Mouse (Mus musculus) cerebellum, adult 2 months (tissue): ENCODE measurements at regions not wholly inside any gene's neighbourhood (a gene's known extent, or its start where the extent isn't known, plus 50 kb on each side); places are given as distances from the start of the nearest gene placed in this dataset.

ENCODE experiments used
- DNase-seq, 2 experiments: peaks; one replicate each; pipeline ENCODE4 v3.0.0; 2021
- H3K27ac ChIP-seq: fragments of 200-500 bp; 2 replicates; pipeline ENCODE4 v1.5.1; 2012; ENCODE audit warnings: low read length, control low read depth, inconsistent platforms; ENCODE audit not compliant: insufficient read depth
- H3K27me3 ChIP-seq: fragments of 200-500 bp; 2 replicates; pipeline ENCODE4 v1.6.1; 2012; ENCODE audit warnings: inconsistent platforms, mild to moderate bottlenecking, low read length, moderate library complexity; ENCODE audit not compliant: control insufficient read depth, insufficient read depth
- H3K4me1 ChIP-seq: fragments of 200-500 bp; 2 replicates; pipeline ENCODE4 v1.6.1; 2011; ENCODE audit warnings: low read length; ENCODE audit not compliant: control insufficient read depth, insufficient read depth
- H3K4me3 ChIP-seq: fragments of 200-500 bp; replicated peaks from 2 replicates; pipeline ENCODE3; 2011; ENCODE audit warnings: mild to moderate bottlenecking, low read depth, low read length, control low read depth; ENCODE audit not compliant: insufficient read depth
- CTCF ChIP-seq: fragments of 200-500 bp; IDR thresholded peaks from 2 replicates; pipeline ENCODE4 v1.5.1; 2011; ENCODE audit warnings: low read depth, mild to moderate bottlenecking, control low read depth, low read length, moderate library complexity, borderline replicate concordance; ENCODE audit not compliant: insufficient read depth
- POLR2A ChIP-seq: fragments of 200-500 bp; IDR thresholded peaks from 2 replicates; pipeline ENCODE4 v1.6.1; 2011; ENCODE audit warnings: low read length, control low read depth, borderline replicate concordance; ENCODE audit not compliant: insufficient read depth
- WGBS: fragments of 180-500 bp; shearing (Covaris S2); methylation state at CpG from one replicate; pipeline ENCODE4 v1.1.7; 2018; 5-methylcytosine and 5-hydroxymethylcytosine counted together

- WGBS, result 54% methylated on average over 14 of the region's 14 CpGs
- Histone ChIP-seq H3K4me1 (peaks cover 23% of the 10 kb centered on the region), H3K4me3 (no peak overlapping the region), H3K27me3 (no peaks in the 10 kb centered on the region), H3K27ac (0 out of 2 replicates have a peak overlapping the region, but pooled peaks have one; percentile 2)
- DNase-seq, result peak; percentile 48 to 54
- TF ChIP-seq CTCF, result no peak
- no peak for TF ChIP-seq POLR2A
Measured at GRCm38 (mm10) chr8:126526864-126527571, 52.2 kb upstream of the Tarbp1 start.

GRCm38 (mm10) chr8:126525575-126525974 lies 50.7 kb upstream of the Tarbp1 start:
- Histone ChIP-seq H3K4me1 (peaks cover 10% of the 10 kb centered on the region), H3K27ac (no peak overlapping the region), H3K27me3 (no peaks in the 10 kb centered on the region), H3K4me3 (no peak overlapping the region)
- TF ChIP-seq CTCF (no peak), POLR2A (no peak)
- WGBS, result 73% methylated on average over 1 of the region's 1 CpGs
- DNase-seq, result no peak
